Mouse (Mus musculus) urinary bladder, adult 2 months (tissue): ENCODE measurements around the gene Pramef17. TPM values are rescaled to one million over a fixed set of nuclear protein-coding genes. Genes with fewer than 3 reads are reported as not detected.
"Not testable (repeated sequence)": the region's sequence is repeated elsewhere in the genome, so short reads cannot be mapped to it uniquely, and the experiment has no call there.

Source experiments
- DNase-seq: peaks from one replicate; pipeline ENCODE4 v3.0.0; 2022; ENCODE audit warnings: low spot score
- polyA plus RNA-seq: library from polyadenylated mRNA; depleted of rRNA; stranded (reverse); fragments of >200 nt; gene quantifications from 2 replicates; pipeline ENCODE4 v1.2.3, GENCODE M21; 2012; rRNA removed

The Pramef17 gene
- not detected in 2 replicates for polyA plus RNA-seq

DNA sequence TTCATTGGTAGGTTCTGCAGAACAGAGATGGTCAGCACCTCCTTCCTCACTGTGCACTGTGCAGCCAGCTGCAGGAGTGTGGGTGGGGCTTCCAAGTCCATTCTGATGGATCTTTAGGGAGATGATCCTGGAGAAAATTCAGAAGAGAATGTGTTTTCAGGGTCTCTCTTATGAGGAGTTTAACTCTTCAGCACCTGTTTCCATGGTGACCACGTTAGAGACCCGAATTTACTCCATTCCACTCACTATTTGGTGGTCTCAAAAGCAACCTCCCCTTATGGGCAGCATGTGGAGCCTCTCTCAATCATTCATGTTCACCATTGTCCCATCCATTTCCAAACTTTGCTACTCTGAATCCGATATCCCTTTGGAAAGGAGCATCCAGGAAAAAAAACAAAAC is at the start of gene Pramef17:
Gene Pramef17, minus strand, starts transcription at position 101 of the 400 bp plus-strand sequence.
- not testable (repeated sequence) for DNase-seq

DNA sequence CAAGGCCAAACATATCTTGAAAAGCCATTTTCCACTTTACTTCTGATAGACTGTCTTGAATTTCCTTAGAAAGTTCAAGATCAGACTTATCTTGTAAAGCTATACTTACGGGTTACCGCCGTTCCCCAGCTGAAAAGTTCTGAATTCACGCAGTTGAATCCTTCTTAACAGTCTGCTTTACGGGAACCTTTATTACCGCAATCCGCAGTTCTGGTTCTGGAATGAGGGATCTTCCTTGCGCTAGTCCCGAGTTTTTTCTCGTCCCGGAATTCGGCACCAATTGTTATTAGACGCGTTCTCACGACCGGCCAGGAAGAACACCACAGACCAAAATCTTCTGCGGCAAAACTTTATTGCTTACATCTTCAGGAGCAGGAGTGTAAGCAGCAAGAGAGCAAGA is 6.0 kb downstream of the Pramef17 start:
- DNase-seq, result peak; percentile 58

DNA sequence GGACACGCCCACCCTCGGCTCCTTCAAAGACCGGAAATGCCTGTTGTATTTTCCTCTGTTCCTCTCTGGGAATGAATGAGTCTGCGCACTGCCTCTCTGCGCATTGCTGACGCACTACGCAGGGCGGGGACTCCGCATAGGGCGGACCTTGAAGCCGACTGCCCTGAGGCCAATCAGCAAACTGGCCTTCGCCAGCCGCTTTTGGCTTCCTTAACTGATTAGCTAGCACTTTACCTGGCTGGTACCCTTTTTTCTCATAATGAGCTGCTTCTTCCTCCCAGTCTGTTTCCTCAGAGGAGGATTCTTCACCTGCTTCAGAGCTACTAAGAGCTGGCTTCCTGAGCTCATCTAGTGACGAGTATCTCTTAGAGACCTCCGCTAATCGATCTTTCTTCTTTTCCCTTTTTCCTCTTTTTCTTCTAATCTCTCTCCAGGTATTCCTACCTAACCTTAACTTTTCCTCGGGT is 6.7 kb downstream of the Pramef17 start:
- DNase-seq, result peak; percentile 52

DNA sequence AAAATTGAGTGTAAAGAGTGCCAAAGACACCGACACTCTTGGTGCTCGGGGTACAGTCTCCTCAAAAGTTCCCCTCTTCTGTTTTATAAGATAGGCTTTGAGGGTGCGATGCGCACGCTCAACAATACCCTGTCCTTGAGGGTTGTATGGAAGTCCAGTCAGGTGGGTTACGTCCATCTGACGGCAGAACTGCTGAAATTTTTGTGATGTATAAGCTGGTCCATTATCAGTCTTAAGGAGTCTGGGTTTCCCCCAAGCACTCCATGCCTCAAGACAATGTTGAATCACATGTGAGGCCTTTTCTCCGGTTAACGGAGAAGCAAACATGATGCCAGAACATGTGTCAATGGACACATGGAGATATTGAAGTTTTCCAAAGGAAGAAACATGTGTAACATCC is 8.4 kb downstream of the Pramef17 start:
- DNase-seq, result peak; percentile 37

DNA sequence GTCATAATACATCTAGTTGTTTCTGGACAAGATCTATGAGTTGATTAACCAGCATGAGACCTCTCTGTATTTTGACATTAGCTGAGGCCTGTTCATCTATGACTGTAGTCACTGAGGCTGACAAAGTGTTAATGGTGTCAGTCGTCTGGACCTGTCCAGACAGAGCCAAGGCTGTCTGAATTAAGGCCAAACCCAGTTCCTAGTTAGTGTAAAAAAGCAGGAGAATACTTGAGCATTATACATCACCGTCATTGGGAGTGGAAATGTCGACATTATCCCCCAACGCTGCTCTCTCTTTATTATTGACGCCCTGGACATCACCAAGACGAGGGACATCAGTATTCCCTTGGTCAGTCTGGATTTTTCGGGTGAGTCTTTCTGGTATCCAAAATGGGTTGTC is 9.0 kb downstream of the Pramef17 start:
- peak; percentile 22 for DNase-seq

DNA sequence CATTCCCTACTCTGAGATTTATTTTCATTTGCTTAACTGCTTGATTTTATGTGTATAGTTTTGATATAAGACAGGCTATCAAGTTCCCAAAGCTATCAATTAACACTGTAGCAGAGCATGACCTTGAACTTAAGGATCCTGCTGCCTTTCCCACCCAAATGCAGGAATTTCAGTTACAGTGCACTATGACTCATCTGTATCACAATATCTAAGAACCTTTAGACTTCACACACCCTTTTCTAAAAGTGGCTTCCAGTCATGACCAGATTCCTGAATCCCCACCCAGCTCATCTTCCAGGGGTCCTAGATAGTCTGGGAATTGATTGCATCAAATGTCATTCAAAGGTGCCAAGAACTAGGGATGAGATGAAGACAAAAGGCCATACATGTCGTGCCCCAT is 10.7 kb downstream of the Pramef17 start:
- DNase-seq, result not testable (repeated sequence)

DNA sequence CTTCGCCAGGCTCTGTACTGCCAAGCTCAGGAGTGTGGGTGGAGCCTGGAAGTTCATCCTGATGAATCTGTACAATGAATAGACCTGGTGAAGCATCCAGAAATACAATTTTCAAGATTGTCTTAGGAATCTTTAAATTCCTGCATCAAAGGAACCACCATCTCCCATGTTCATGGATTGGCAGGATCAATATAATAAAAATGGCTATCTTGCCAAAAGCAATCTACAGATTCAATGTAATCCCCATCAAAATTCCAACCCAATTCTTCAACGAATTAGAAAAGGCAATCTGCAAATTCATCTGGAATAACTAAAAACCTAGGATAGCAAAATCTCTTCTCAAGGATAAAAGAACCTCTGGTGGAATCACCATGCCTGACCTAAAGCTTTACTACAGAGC is 27.3 kb downstream of the Pramef17 start, which contains the start of gene Gm13101:
Gene Gm13101, minus strand, starts transcription at position 101 of the 400 bp plus-strand sequence.
- DNase-seq, result not testable (repeated sequence)

DNA sequence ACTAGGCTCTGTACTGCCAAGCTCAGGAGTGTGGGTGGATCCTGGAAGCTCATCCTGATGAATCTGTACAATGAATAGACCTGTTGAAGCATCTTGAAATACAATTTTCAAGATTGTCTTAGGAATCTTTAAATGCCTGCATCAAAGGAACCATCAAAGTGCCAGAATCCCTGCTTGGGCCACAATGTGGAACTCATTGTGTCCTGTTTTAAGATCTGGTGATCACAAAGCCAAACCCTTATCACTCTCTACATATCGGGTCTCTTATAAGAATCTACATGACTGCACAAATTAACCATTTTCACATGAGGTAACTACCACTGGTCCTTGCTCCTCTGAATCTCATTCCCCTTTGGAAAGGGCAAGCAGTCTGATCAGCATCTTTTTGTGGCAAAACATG is 43.3 kb downstream of the Pramef17 start, which contains the start of gene Pramef25:
Gene Pramef25, minus strand, starts transcription at position 101 of the 400 bp plus-strand sequence.
- DNase-seq, result not testable (repeated sequence)

Other genes starting within 250 kb of the Pramef17 start
- not detected in 2 replicates for gene Gm13023, start 205.0 kb downstream of the Pramef17 start, polyA plus RNA-seq
- gene Gm13084, start 178.3 kb downstream of the Pramef17 start, polyA plus RNA-seq, result not detected in 2 replicates
- gene Gm13103, start 147.9 kb downstream of the Pramef17 start, polyA plus RNA-seq, result not detected in 2 replicates
- not detected in 2 replicates for gene Pramef6, start 94.0 kb downstream of the Pramef17 start, polyA plus RNA-seq
- gene Pramef25, start 43.4 kb downstream of the Pramef17 start, polyA plus RNA-seq, result not detected in 2 replicates
- not detected in 2 replicates for gene Gm13101, start 27.4 kb downstream of the Pramef17 start, polyA plus RNA-seq
- not detected in 2 replicates for gene Pramel4, start 64.8 kb upstream of the Pramef17 start, polyA plus RNA-seq
- 0.03 TPM in 1 of 2 replicates, not detected in the other for gene Gm13102, start 112.1 kb upstream of the Pramef17 start, polyA plus RNA-seq
- gene Oog3, start 168.3 kb upstream of the Pramef17 start, polyA plus RNA-seq, result not detected in 2 replicates
- gene Oog2, start 196.3 kb upstream of the Pramef17 start, polyA plus RNA-seq, result not detected in 2 replicates
- gene C87977, start 218.9 kb upstream of the Pramef17 start, polyA plus RNA-seq, result not detected in 2 replicates